8 mouse cellular contexts compared by ENCODE assay signal in genomic region chr4:98557192-98557591, GRCm38 (mm10).
DNase-seq lines count a peak whose midpoint lies in the region.
"Had no signal": no experiment of that assay in that cellular context is flagged by ENCODE, and none has a peak within 500 bp of the region (broad histone marks: within the 10 kb centered on the region; RNA-seq: fewer than 3 reads in every experiment).

No protein-coding gene starts in this region.

- intact Hi-C loops in left cerebral cortex, postnatal 25 days (cut with DNase I) = no loop called here

- peak; percentile 31 for DNase-seq in kidney, adult 18-20 months
- no peak for DNase-seq in kidney, postnatal 4 days
- DNase-seq in cerebellum, adult 11-12 months = peak; percentile 82
- DNase-seq in cerebellum, postnatal 14 days = peak; percentile 58 to 77
- peak; percentile 64 for DNase-seq in heart, postnatal 4 days
- DNase-seq in left cerebral cortex, postnatal 25 days (ENCODE audit: low spot score in 2 of 2) = no peak
- no peak for DNase-seq in B cell, adult 2 months
- DNase-seq: lung, adult 2 months had no signal

Comparison
In these comparisons a context has a peak if more than half of its experiments do, and no peak if none do; other contexts are left out.
1. DNase-seq: peak in kidney, adult 18-20 months (single experiment), cerebellum, adult 11-12 months (single experiment), cerebellum, postnatal 14 days (2 of 2) and heart, postnatal 4 days (single experiment); none in kidney, postnatal 4 days (0 of 2), left cerebral cortex, postnatal 25 days (0 of 2) and B cell, adult 2 months (0 of 2).